Mouse (Mus musculus): ENCODE data around the gene Trpc7.

DNA sequence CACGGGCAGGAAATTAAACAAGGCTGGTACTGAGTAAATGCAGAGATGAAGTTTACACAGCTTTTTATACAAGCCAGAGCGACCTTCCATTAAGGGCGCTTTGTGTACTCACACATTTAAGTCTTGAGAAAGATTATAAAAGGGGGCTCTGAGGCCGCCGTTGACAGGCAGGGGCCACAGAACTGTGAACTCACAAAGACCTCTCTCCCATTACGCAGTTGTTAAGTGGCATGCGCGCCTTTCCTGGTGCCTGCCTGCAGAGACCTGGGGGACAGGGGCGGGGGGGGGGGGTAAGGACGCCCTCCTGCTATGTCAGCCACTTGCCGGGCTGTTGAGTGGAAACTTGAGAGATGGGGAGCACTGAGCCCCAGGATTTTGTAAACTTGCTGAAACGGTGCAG is 138.6 kb downstream of the Trpc7 start:
- TF ChIP-seq ZNF384 (IDR thresholded peaks at IDR 0.05; ENCODE audit: low read depth, low read length) = no peak
- no peak for TF ChIP-seq CHD2 (IDR thresholded peaks at IDR 0.05; ENCODE audit: low read depth, low read length)

All from ES-E14 (cell line).